Mouse (Mus musculus): ENCODE measurements around the gene Dhps. TPM values are rescaled to one million over a fixed set of nuclear protein-coding genes. Genes with fewer than 3 reads are reported as not detected.

Gene Dhps
- polyA plus RNA-seq, 1 experiment: 2.1 TPM

DNA sequence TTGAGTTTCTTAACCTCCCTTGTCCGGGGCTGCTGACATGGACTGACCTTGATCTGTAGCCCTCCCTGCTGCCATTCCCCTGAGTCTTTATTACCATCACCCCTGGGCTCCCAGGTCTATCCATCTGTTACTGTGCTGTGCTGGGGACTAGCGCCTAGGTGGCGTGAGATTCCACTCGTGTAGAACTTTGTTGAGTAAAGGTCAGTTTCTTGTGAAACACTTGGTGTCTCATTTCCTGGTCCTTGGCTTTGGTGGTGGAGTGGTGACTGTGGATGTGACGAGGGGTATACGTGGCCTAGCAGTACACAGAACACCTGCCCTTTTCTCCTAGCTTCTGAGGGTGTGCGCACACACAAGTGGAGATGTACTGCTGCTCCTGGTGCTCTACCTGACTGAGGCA, 14.2 kb upstream of the Dhps start:
- TF ChIP-seq GATA1 (IDR thresholded peaks at IDR 0.05; ENCODE audit: low read length): no peak
- Histone ChIP-seq H3K9me3 (ENCODE audit: control insufficient read depth, low read length) (no peaks in the 10 kb centered on the region), H3K27me3 (ENCODE audit: control insufficient read depth) (peaks cover 5% of the 10 kb centered on the region), H3K36me3 (ENCODE audit: control insufficient read depth) (peaks cover 54% of the 10 kb centered on the region), H3K4me3 (replicated peaks) (no peak overlapping the region), H3K4me1 (ENCODE audit: control insufficient read depth) (peaks cover 15% of the 10 kb centered on the region)

DNA sequence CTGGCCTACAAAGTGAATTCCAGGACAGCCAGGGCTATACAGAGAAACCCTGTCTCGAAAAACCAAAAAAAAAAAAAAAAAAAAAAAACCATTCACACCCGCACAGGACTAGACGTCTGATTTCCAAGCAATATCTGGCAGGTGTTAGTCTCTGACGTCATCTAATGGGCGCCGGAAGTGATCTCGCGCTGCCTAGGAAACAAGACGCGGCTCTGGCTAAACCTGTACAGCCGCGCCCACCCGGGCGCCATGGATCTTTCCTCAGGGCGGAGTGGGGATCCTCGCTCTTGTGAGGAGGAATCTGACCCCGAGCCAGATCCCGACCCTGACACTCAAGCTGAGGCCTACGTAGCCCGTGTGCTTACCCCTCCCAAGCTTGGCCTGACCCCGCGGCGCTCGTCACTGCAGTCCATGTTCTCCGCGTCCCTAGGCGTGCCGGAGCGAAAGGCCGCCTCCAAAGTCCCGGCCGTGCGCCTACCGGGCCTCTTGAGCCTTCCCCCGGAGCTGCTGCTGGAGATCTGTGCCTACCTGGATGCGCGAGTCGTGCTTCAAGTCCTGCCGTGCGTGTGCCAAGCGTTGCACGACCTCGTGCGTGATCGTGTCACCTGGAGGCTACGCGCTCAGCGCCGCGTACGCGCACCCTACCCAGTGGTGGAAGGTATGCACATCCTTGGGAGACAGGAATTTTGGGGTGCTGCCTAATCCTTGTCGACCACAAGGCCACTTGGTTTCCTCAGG, 11.5 kb upstream of the Dhps start, which contains the start of gene Fbxw9:
Gene Fbxw9, plus strand, starts transcription at position 177 of the 738 bp plus-strand sequence.
- peaks cover 15% of the 10 kb centered on the region for H3K4me1 ChIP-seq (ENCODE audit: control insufficient read depth)
- H3K36me3 ChIP-seq (ENCODE audit: control insufficient read depth): peaks cover 27% of the 10 kb centered on the region
- peak within 1 kb of the TSS; percentile 87 for H3K4me3 ChIP-seq (replicated peaks)
- no peaks in the 10 kb centered on the region for H3K9me3 ChIP-seq (ENCODE audit: control insufficient read depth, low read length)
- H3K27me3 ChIP-seq (ENCODE audit: control insufficient read depth): peaks cover 5% of the 10 kb centered on the region
- TF ChIP-seq GATA1 (IDR thresholded peaks at IDR 0.05; ENCODE audit: low read length) (no peak), TAL1 (IDR thresholded peaks at IDR 0.05; ENCODE audit: low read length) (no peak)

DNA sequence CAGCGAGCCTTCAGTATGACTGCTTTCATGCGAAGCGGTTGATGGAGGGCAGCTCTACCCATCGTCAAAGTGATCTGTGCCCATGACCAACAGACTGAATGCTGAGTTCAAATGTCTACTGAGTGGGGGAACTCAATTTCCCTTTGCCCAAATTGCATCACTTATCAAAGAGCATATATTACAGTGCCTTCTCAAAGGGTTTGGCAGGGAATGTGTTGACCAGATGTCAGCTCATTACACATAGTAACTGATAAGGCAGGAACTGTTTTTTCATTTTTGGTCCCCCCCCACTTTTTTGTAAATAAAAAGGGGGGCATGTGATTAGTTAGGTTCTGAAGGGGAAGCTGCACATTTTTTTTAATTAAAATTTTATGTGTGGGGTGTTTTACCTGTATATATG, 9.0 kb upstream of the Dhps start:
- no peak for TF ChIP-seq TAL1 (IDR thresholded peaks at IDR 0.05; ENCODE audit: low read length)
- TF ChIP-seq GATA1 (IDR thresholded peaks at IDR 0.05; ENCODE audit: low read length): no peak

GRCm38 (mm10) chr8:85065213-85065612, 6.3 kb upstream of the Dhps start:
- H3K27me3 ChIP-seq (ENCODE audit: control insufficient read depth): peaks cover 2% of the 10 kb centered on the region
- H3K36me3 ChIP-seq (ENCODE audit: control insufficient read depth): peaks cover 15% of the 10 kb centered on the region
- H3K9me3 ChIP-seq (ENCODE audit: control insufficient read depth, low read length): no peaks in the 10 kb centered on the region
- no peak overlapping the region for H3K4me3 ChIP-seq (replicated peaks)
- no peak for TF ChIP-seq TAL1 (IDR thresholded peaks at IDR 0.05; ENCODE audit: low read length)
- no peak for TF ChIP-seq GATA1 (IDR thresholded peaks at IDR 0.05; ENCODE audit: low read length)
- H3K4me1 ChIP-seq (ENCODE audit: control insufficient read depth): peaks cover 6% of the 10 kb centered on the region

More for the DNA sequence above, 9.0 kb upstream of the Dhps start:
- H3K27me3 ChIP-seq (ENCODE audit: control insufficient read depth): peaks cover 5% of the 10 kb centered on the region
- H3K9me3 ChIP-seq (ENCODE audit: control insufficient read depth, low read length): no peaks in the 10 kb centered on the region
- peaks cover 17% of the 10 kb centered on the region for H3K36me3 ChIP-seq (ENCODE audit: control insufficient read depth)
- H3K4me1 ChIP-seq (ENCODE audit: control insufficient read depth): peaks cover 15% of the 10 kb centered on the region
- no peak overlapping the region for H3K4me3 ChIP-seq (replicated peaks)

GRCm38 (mm10) chr8:85067155-85067554, 4.4 kb upstream of the Dhps start:
- H3K36me3 ChIP-seq (ENCODE audit: control insufficient read depth): peaks cover 18% of the 10 kb centered on the region
- H3K27me3 ChIP-seq (ENCODE audit: control insufficient read depth): no peaks in the 10 kb centered on the region
- H3K4me1 ChIP-seq (ENCODE audit: control insufficient read depth): peaks cover 13% of the 10 kb centered on the region
- no peaks in the 10 kb centered on the region for H3K9me3 ChIP-seq (ENCODE audit: control insufficient read depth, low read length)
- TF ChIP-seq GATA1 (IDR thresholded peaks at IDR 0.05; ENCODE audit: low read length) (no peak), TAL1 (IDR thresholded peaks at IDR 0.05; ENCODE audit: low read length) (no peak)
- H3K4me3 ChIP-seq (replicated peaks): no peak overlapping the region

DNA sequence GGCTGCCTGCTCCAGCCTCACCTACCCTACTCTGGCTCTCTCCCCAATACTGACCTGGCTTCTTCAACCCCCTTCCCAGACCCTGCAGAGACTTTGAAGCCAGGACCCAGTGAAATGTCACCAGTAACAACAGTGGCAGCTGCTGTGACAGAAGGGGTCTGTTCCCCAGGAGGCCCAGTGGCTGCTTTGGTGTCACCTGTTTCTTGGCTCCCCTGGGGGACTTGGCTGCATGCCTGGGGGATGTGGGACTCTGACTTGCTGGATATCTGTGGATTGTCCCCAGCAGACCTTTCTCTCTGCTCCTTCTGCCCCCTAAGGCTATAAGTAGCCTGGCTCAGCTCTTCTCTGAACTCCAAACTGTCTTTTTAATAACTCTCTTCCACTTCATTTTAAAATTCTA, 3.6 kb upstream of the Dhps start, which contains the start of gene Gm5741:
Gene Gm5741, minus strand, starts transcription at position 1 of the 400 bp plus-strand sequence.
- Histone ChIP-seq H3K4me1 (ENCODE audit: control insufficient read depth) (peaks cover 19% of the 10 kb centered on the region), H3K9me3 (ENCODE audit: control insufficient read depth, low read length) (no peaks in the 10 kb centered on the region), H3K27me3 (ENCODE audit: control insufficient read depth) (no peaks in the 10 kb centered on the region), H3K4me3 (replicated peaks) (no peak within 1 kb of the TSS), H3K36me3 (ENCODE audit: control insufficient read depth) (peaks cover 19% of the 10 kb centered on the region)
- TF ChIP-seq TAL1 (IDR thresholded peaks at IDR 0.05; ENCODE audit: low read length) (no peak), GATA1 (IDR thresholded peaks at IDR 0.05; ENCODE audit: low read length) (no peak)

GRCm38 (mm10) chr8:85071041-85071440, 516 bp upstream of the Dhps start:
- H3K4me3 ChIP-seq (replicated peaks): peak overlapping the region; percentile 80
- H3K9me3 ChIP-seq (ENCODE audit: control insufficient read depth, low read length): no peaks in the 10 kb centered on the region
- TF ChIP-seq TAL1 (IDR thresholded peaks at IDR 0.05; ENCODE audit: low read length): no peak
- TF ChIP-seq GATA1 (IDR thresholded peaks at IDR 0.05; ENCODE audit: low read length): no peak
- no peaks in the 10 kb centered on the region for H3K27me3 ChIP-seq (ENCODE audit: control insufficient read depth)
- H3K36me3 ChIP-seq (ENCODE audit: control insufficient read depth): peaks cover 45% of the 10 kb centered on the region
- peaks cover 49% of the 10 kb centered on the region for H3K4me1 ChIP-seq (ENCODE audit: control insufficient read depth)

GRCm38 (mm10) chr8:85072364-85072929, 890 bp downstream of the Dhps start:
- Histone ChIP-seq H3K36me3 (ENCODE audit: control insufficient read depth) (peaks cover 46% of the 10 kb centered on the region), H3K27me3 (ENCODE audit: control insufficient read depth) (no peaks in the 10 kb centered on the region), H3K4me3 (replicated peaks) (peak overlapping the region; percentile 80), H3K9me3 (ENCODE audit: control insufficient read depth, low read length) (no peaks in the 10 kb centered on the region), H3K4me1 (ENCODE audit: control insufficient read depth) (peaks cover 59% of the 10 kb centered on the region)
- TF ChIP-seq GATA1 (IDR thresholded peaks at IDR 0.05; ENCODE audit: low read length): no peak
- no peak for TF ChIP-seq TAL1 (IDR thresholded peaks at IDR 0.05; ENCODE audit: low read length)

DNA sequence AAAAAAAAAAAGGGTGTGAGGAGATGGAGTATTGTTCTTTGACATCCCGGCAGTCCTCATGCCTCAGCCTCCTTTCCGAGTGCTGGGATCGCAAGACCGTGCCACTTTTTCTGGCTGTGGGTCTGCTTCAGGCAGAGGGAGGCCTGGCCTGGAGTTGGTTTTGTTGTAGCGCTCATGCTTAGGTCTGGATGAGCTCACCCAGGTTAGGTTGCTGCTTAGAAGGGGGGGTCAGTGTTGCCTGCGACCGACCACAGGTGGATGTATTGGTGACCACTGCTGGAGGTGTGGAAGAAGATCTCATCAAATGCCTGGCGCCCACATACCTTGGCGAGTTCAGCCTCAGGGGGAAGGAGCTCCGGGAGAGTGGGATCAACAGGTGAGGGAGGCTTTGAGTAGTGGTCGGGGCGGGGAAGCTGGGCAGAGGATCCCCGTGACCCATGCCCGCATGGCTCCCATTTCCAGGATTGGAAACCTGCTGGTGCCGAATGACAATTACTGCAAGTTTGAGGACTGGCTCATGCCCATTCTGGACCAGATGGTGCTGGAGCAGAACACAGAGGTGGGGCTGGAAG, 1.6 kb downstream of the Dhps start:
- Histone ChIP-seq H3K27me3 (ENCODE audit: control insufficient read depth) (no peaks in the 10 kb centered on the region), H3K9me3 (ENCODE audit: control insufficient read depth, low read length) (no peaks in the 10 kb centered on the region), H3K36me3 (ENCODE audit: control insufficient read depth) (peaks cover 49% of the 10 kb centered on the region), H3K4me1 (ENCODE audit: control insufficient read depth) (peaks cover 59% of the 10 kb centered on the region), H3K4me3 (replicated peaks) (peak overlapping the region; percentile 2)
- TF ChIP-seq GATA1 (IDR thresholded peaks at IDR 0.05; ENCODE audit: low read length): no peak
- TF ChIP-seq TAL1 (IDR thresholded peaks at IDR 0.05; ENCODE audit: low read length): no peak

All from erythroblast, embryonic 14.5 days (primary cell).